Mouse (Mus musculus): ENCODE data around the gene Rnf5. TPM values are rescaled to one million over a fixed set of nuclear protein-coding genes. Genes with fewer than 3 reads are reported as not detected.
A peak's percentile ranks its signal among the peaks of the same experiment; 100 is the strongest.

Rnf5 gene
- polyA plus RNA-seq (2014; fragmentation: Nextera tagmentation; extraction: Ambion mirVana): 175 and 182 TPM in 2 replicates

DNA sequence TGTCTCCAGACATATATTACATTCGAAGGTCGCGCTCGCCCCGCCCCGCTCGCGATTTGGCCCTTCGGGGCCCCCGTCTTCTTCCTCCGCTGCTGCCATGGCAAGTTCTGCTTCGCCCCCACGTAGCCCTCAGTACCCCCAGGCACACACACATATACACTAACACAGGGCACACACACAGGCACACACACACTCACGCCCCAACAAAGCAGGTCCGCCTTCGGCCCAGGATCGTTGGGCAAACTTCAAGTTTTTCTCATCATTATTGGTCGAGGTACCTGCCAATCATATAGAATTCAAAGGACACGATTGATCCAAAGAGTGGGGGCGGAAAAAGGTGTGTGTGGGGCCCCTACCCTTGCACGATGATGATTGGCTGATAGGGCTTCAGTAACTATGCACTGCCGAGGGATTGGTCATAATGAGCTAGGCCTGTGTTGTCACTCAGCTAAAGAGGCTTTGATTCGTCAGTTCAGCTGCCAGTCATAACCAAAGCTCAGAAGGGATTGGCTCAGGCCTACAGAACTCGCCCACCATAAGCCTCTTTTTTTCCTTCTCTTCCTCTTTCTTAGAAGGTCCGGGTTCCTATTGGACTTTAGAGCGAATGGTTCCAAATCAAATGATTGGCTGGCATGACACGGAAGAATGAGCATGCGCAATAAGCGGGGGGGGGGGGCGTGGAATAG is at the start of gene Rnf5:
Rnf5 (minus strand) TSS at position 316 of the 686 bp plus-strand sequence.
- H3K27me3 ChIP-seq (ENCODE audit: control insufficient read depth, insufficient read depth, low read length): no peaks in the 10 kb centered on the region
- under 1% methylated on average over 30 of the region's 30 CpGs for WGBS
- peak within 1 kb of the TSS; percentile 87 for H3K27ac ChIP-seq (ENCODE audit: low read depth, low read length)
- H3K4me3 ChIP-seq (ENCODE audit: low read depth, low read length): peak within 1 kb of the TSS; percentile 96
- H3K4me2 ChIP-seq (replicated peaks; ENCODE audit: low read depth, low read length): peak within 1 kb of the TSS; percentile 81
- H3K9ac ChIP-seq (ENCODE audit: low read depth, low read length): peak within 1 kb of the TSS; percentile 53
- H3K4me1 ChIP-seq (replicated peaks; ENCODE audit: control insufficient read depth, insufficient read depth, low read length): peaks cover 16% of the 10 kb centered on the region
- peak; percentile 98 for DNase-seq (ENCODE audit: low spot score)
- no peaks in the 10 kb centered on the region for H3K9me3 ChIP-seq (ENCODE audit: control insufficient read depth, low read length)
- ATAC-seq (ENCODE audit: low FRiP score): peak; percentile 95
- H3K36me3 ChIP-seq (ENCODE audit: control insufficient read depth, insufficient read depth, low read length): peaks cover 6% of the 10 kb centered on the region

DNA sequence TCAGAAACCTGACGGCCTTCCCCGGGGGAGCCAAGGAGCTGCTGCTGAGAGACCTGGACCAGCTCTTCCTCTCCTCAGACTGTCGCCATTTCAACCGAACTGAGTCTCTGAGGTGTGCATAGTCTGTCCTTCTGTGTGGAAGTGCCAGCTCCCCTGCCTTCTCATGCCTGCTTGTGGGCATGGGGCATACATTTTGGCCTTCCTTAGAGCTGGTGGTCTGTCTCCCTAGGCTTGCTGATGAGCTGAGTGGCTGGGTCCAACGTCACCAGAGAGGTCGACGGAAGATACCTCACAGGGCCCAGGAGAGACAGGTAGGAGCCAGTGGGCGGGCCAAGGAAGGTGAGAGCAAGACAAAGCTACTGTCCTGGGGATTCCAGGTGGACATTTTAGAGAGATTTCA is 49.5 kb upstream of the Rnf5 start:
- Histone ChIP-seq H3K27me3 (ENCODE audit: control insufficient read depth, insufficient read depth, low read length) (no peaks in the 10 kb centered on the region), H3K4me2 (replicated peaks; ENCODE audit: low read depth, low read length) (no peak overlapping the region), H3K36me3 (ENCODE audit: control insufficient read depth, insufficient read depth, low read length) (peaks cover 15% of the 10 kb centered on the region; the same call in 1 of the 2 replicates), H3K27ac (ENCODE audit: low read depth, low read length) (no peak overlapping the region), H3K9me3 (ENCODE audit: control insufficient read depth, low read length) (no peaks in the 10 kb centered on the region), H3K4me1 (replicated peaks; ENCODE audit: control insufficient read depth, insufficient read depth, low read length) (no peaks in the 10 kb centered on the region; the same call in 1 of the 2 replicates), H3K4me3 (ENCODE audit: low read depth, low read length) (no peak overlapping the region), H3K9ac (ENCODE audit: low read depth, low read length) (no peak overlapping the region)
- ATAC-seq (ENCODE audit: low FRiP score): no peak
- WGBS: 91% methylated on average over 8 of the region's 8 CpGs
- no peak for DNase-seq (ENCODE audit: low spot score)

DNA sequence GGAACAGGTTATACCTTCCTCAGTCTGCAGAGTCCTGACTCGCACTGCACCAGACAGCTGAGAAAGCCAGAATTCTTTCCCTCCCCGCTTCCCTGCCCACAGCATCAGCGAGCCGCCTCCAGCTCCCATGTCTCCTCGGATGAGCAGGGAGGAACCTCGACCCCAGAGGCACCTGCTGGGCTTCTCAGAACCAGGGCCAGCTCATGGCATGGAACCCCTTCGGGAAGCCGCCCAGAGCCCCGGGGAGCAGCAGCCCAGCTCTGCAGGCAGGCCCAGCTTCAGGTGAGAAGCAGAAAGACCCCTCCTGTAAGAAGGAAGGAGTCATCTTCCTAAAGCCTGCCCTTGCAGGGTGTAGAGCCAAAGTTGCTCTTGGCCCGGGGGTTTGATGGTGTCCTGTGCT is 49.1 kb upstream of the Rnf5 start:
- no peak overlapping the region for H3K27ac ChIP-seq (ENCODE audit: low read depth, low read length)
- H3K27me3 ChIP-seq (ENCODE audit: control insufficient read depth, insufficient read depth, low read length): no peaks in the 10 kb centered on the region
- DNase-seq (ENCODE audit: low spot score) (no peak), ATAC-seq (ENCODE audit: low FRiP score) (no peak)
- H3K4me2 ChIP-seq (replicated peaks; ENCODE audit: low read depth, low read length): no peak overlapping the region
- WGBS: 91% methylated on average over 10 of the region's 10 CpGs
- H3K9ac ChIP-seq (ENCODE audit: low read depth, low read length): no peak overlapping the region
- no peaks in the 10 kb centered on the region for H3K9me3 ChIP-seq (ENCODE audit: control insufficient read depth, low read length)
- peaks cover 15% of the 10 kb centered on the region; the same call in 1 of the 2 replicates for H3K36me3 ChIP-seq (ENCODE audit: control insufficient read depth, insufficient read depth, low read length)
- no peaks in the 10 kb centered on the region; the same call in 1 of the 2 replicates for H3K4me1 ChIP-seq (replicated peaks; ENCODE audit: control insufficient read depth, insufficient read depth, low read length)
- no peak overlapping the region for H3K4me3 ChIP-seq (ENCODE audit: low read depth, low read length)

GRCm38 (mm10) chr17:34651507-34652221 is 48.2 kb upstream of the Rnf5 start:
- Histone ChIP-seq H3K27me3 (ENCODE audit: control insufficient read depth, insufficient read depth, low read length) (no peaks in the 10 kb centered on the region), H3K36me3 (ENCODE audit: control insufficient read depth, insufficient read depth, low read length) (peaks cover 15% of the 10 kb centered on the region; the same call in 1 of the 2 replicates), H3K27ac (ENCODE audit: low read depth, low read length) (no peak overlapping the region), H3K9ac (ENCODE audit: low read depth, low read length) (no peak overlapping the region), H3K9me3 (ENCODE audit: control insufficient read depth, low read length) (no peaks in the 10 kb centered on the region), H3K4me2 (replicated peaks; ENCODE audit: low read depth, low read length) (no peak overlapping the region), H3K4me3 (ENCODE audit: low read depth, low read length) (no peak overlapping the region), H3K4me1 (replicated peaks; ENCODE audit: control insufficient read depth, insufficient read depth, low read length) (no peaks in the 10 kb centered on the region; the same call in 1 of the 2 replicates)
- DNase-seq (ENCODE audit: low spot score): peak; percentile 50
- 53% methylated on average over 16 of the region's 19 CpGs for WGBS
- no peak for ATAC-seq (ENCODE audit: low FRiP score)

DNA sequence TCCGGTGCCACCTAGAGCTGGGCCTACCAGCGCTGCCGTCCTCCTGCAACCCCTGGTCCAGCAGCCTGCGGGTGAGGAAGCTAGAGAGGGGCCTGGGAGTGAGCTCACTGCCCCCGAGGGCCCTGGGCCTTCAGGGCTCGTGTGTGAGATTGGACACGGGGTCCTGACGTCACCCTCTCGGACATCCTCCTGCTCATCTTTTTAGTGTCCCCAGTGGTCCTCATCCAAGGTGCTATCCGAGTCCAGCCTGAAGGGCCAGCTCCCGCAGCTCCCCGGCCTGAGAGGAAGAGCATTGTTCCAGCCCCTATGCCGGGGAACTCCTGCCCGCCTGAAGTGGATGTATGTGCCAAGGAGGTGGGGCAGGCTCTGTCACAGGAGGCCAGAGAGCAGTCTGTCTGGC is 47.3 kb upstream of the Rnf5 start:
- H3K9me3 ChIP-seq (ENCODE audit: control insufficient read depth, low read length): no peaks in the 10 kb centered on the region
- H3K27ac ChIP-seq (ENCODE audit: low read depth, low read length): no peak overlapping the region
- no peak overlapping the region for H3K4me3 ChIP-seq (ENCODE audit: low read depth, low read length)
- H3K9ac ChIP-seq (ENCODE audit: low read depth, low read length): no peak overlapping the region
- H3K36me3 ChIP-seq (ENCODE audit: control insufficient read depth, insufficient read depth, low read length): peaks cover 15% of the 10 kb centered on the region; the same call in 1 of the 2 replicates
- ATAC-seq (ENCODE audit: low FRiP score) (no peak), DNase-seq (ENCODE audit: low spot score) (no peak)
- no peak overlapping the region for H3K4me2 ChIP-seq (replicated peaks; ENCODE audit: low read depth, low read length)
- WGBS: 93% methylated on average over 14 of the region's 14 CpGs
- H3K4me1 ChIP-seq (replicated peaks; ENCODE audit: control insufficient read depth, insufficient read depth, low read length): no peaks in the 10 kb centered on the region; the same call in 1 of the 2 replicates
- no peaks in the 10 kb centered on the region for H3K27me3 ChIP-seq (ENCODE audit: control insufficient read depth, insufficient read depth, low read length)

GRCm38 (mm10) chr17:34649106-34649864 is 45.8 kb upstream of the Rnf5 start:
- H3K27ac ChIP-seq (ENCODE audit: low read depth, low read length): no peak overlapping the region
- no peak overlapping the region for H3K4me3 ChIP-seq (ENCODE audit: low read depth, low read length)
- DNase-seq (ENCODE audit: low spot score) (no peak), ATAC-seq (ENCODE audit: low FRiP score) (no peak)
- 90% methylated on average over 18 of the region's 18 CpGs for WGBS
- no peaks in the 10 kb centered on the region; the same call in 1 of the 2 replicates for H3K4me1 ChIP-seq (replicated peaks; ENCODE audit: control insufficient read depth, insufficient read depth, low read length)
- no peaks in the 10 kb centered on the region for H3K27me3 ChIP-seq (ENCODE audit: control insufficient read depth, insufficient read depth, low read length)
- H3K4me2 ChIP-seq (replicated peaks; ENCODE audit: low read depth, low read length): no peak overlapping the region
- H3K9ac ChIP-seq (ENCODE audit: low read depth, low read length): no peak overlapping the region
- no peaks in the 10 kb centered on the region for H3K9me3 ChIP-seq (ENCODE audit: control insufficient read depth, low read length)
- peaks cover 15% of the 10 kb centered on the region; the same call in 1 of the 2 replicates for H3K36me3 ChIP-seq (ENCODE audit: control insufficient read depth, insufficient read depth, low read length)

DNA sequence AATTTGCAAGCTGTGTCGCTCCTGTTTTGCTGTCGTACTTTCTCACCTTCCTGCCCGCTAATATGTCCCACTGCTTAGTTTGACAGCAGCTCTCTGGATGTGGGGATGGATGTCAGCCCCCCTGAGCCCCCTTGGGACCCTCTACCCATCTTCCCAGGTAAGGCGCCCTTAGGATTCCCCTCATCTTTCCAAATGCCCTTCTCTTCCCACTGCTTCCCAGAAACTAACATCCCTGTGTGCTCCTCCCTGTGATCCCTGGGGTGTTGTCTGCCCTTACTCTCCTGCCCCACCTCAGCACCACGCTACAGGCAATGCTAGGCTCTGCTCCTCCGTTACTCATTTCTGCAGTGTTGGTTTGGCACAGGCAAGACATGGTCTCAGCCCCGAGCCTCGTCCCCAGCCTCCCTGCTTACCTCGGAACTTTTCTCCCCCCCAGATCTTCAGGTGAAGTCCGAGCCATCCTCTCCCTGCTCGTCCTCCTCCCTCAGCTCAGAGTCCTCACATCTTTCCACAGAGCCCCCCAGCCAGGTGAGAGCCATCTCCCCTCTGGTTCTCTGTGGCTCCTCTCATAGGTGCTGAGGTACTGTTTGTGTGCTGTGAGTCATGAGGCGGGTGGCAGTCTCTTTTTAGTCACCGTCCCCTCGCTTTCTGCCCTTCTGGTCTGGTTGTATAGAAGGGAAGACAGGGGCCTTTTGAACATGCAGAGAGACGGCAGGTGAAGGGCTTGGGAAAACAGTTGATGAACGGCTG is 44.8 kb upstream of the Rnf5 start:
- 84% methylated on average over 16 of the region's 16 CpGs for WGBS
- H3K36me3 ChIP-seq (ENCODE audit: control insufficient read depth, insufficient read depth, low read length): peaks cover 15% of the 10 kb centered on the region; the same call in 1 of the 2 replicates
- peak overlapping the region; percentile 96; the same call in 1 of the 2 replicates for H3K9ac ChIP-seq (ENCODE audit: low read depth, low read length)
- ATAC-seq (ENCODE audit: low FRiP score): no peak
- no peak for DNase-seq (ENCODE audit: low spot score)
- no peaks in the 10 kb centered on the region for H3K9me3 ChIP-seq (ENCODE audit: control insufficient read depth, low read length)
- no peaks in the 10 kb centered on the region; the same call in 1 of the 2 replicates for H3K4me1 ChIP-seq (replicated peaks; ENCODE audit: control insufficient read depth, insufficient read depth, low read length)
- no peak overlapping the region for H3K27ac ChIP-seq (ENCODE audit: low read depth, low read length)
- peak overlapping the region; percentile 84; the same call in 1 of the 2 replicates for H3K4me2 ChIP-seq (replicated peaks; ENCODE audit: low read depth, low read length)
- no peaks in the 10 kb centered on the region for H3K27me3 ChIP-seq (ENCODE audit: control insufficient read depth, insufficient read depth, low read length)
- H3K4me3 ChIP-seq (ENCODE audit: low read depth, low read length): peak overlapping the region; percentile 97

Data from hindbrain, embryonic 11.5 days (tissue).